In the genomic region with DNA sequence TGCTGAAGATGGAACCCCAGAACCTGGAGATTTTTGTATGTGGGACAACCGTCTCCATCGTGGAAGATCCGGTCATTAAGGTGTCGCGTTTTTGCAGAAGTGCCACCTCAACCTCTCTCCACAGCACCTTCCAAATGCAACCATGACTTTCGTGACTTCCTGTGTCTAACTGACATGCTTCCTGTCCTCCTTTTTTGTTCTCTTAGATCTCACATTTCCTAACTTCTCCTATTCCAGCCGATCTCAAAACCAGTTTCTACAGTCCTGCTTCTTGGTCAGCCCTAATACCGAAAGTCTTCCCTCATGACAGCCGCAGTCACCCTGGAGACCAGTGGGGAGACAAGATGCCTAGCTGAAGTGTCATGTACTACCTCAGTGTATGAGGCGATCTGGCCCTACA, we compare ENCODE assay signal across 17 mouse cellular contexts. TPM values are rescaled to one million over a fixed set of nuclear protein-coding genes. Genes with fewer than 3 reads are reported as not detected.
DNase-seq lines count a peak whose midpoint lies in the region; ATAC-seq and TF ChIP-seq lines count a peak whose summit lies in the region.
"Had no signal": no experiment of that assay in that cellular context is flagged by ENCODE, and none has a peak within 500 bp of the region (broad histone marks: within the 10 kb centered on the region; RNA-seq: fewer than 3 reads in every experiment).

No protein-coding gene starts in this region.

- no peak for ATAC-seq in liver, embryonic 15.5 days (ENCODE audit: insufficient read depth)
- peak; percentile 51 for ATAC-seq in megakaryocyte, adult 5-6 weeks (ENCODE audit: poor library complexity, severe bottlenecking)
- ATAC-seq in forebrain, embryonic 11.5 days (replicated peaks; ENCODE audit: low FRiP score): no peak
- ATAC-seq: forebrain, embryonic 16.5 days; midbrain, embryonic 13.5 days had no signal

- peak overlapping the region; percentile 8; the same call in 1 of the 2 replicates for H3K4me2 ChIP-seq in liver, embryonic 15.5 days
- no peak overlapping the region for H3K4me2 ChIP-seq in forebrain, embryonic 11.5 days (ENCODE audit: low read depth, low read length, severe bottlenecking)
- H3K4me2 ChIP-seq: heart, embryonic 15.5 days; hindbrain, embryonic 12.5 days; midbrain, embryonic 13.5 days; neural tube, embryonic 15.5 days had no signal

- DNase-seq in liver: no peak
- DNase-seq in thymus, postnatal 4 days: peak; percentile 47
- no peak for DNase-seq in adipocyte (ENCODE audit: low spot score)
- DNase-seq in forebrain, embryonic 11.5 days (ENCODE audit: low spot score): no peak
- DNase-seq: cerebellum, postnatal 10 days; heart, adult 11 months; kidney, adult 9 months; layer of hippocampus, postnatal 36 days; lung, postnatal 10 days had no signal

- no peaks in the 10 kb centered on the region for H3K9me3 ChIP-seq in liver, embryonic 15.5 days (replicated peaks)
- H3K9me3 ChIP-seq in forebrain, embryonic 11.5 days (ENCODE audit: control insufficient read depth, low read length): no peaks in the 10 kb centered on the region
- H3K9me3 ChIP-seq: heart, embryonic 15.5 days; hindbrain, embryonic 12.5 days; midbrain, embryonic 13.5 days; neural tube, embryonic 15.5 days had no signal

- no peak overlapping the region for H3K9ac ChIP-seq in liver, embryonic 15.5 days
- H3K9ac ChIP-seq in forebrain, embryonic 11.5 days (ENCODE audit: low read length): no peak overlapping the region
- H3K9ac ChIP-seq: heart, embryonic 15.5 days; hindbrain, embryonic 12.5 days; midbrain, embryonic 13.5 days; neural tube, embryonic 15.5 days had no signal

- TF ChIP-seq CTCF in bone marrow, adult 2 months (IDR thresholded peaks at IDR 0.05; ENCODE audit: control insufficient read depth, insufficient read depth, low read length): no peak

- no peak overlapping the region for H3K4me3 ChIP-seq in liver, embryonic 15.5 days (replicated peaks)
- peak overlapping the region; percentile 48 for H3K4me3 ChIP-seq in bone marrow, adult 2 months (replicated peaks; ENCODE audit: control insufficient read depth, low read depth, low read length)
- no peak overlapping the region for H3K4me3 ChIP-seq in forebrain, embryonic 11.5 days (ENCODE audit: low read depth, low read length)
- H3K4me3 ChIP-seq: heart, embryonic 15.5 days; hindbrain, embryonic 12.5 days; midbrain, embryonic 13.5 days; neural tube, embryonic 15.5 days had no signal

- WGBS in liver, embryonic 15.5 days (ENCODE audit: insufficient replicate concordance): 28% methylated on average over 10 of the region's 10 CpGs
- WGBS in bone marrow, adult 2 months: 6% methylated on average over 10 of the region's 10 CpGs
- 92% methylated on average over 10 of the region's 10 CpGs for WGBS in forebrain, embryonic 11.5 days

- peaks cover 32% of the 10 kb centered on the region for H3K4me1 ChIP-seq in liver, embryonic 15.5 days (replicated peaks)
- H3K4me1 ChIP-seq in bone marrow, adult 2 months (ENCODE audit: control insufficient read depth, insufficient read depth, low read length): peaks cover 16% of the 10 kb centered on the region
- H3K4me1 ChIP-seq in forebrain, embryonic 11.5 days (replicated peaks; ENCODE audit: control insufficient read depth, insufficient read depth, low read length): peaks cover 10% of the 10 kb centered on the region; the same call in 1 of the 2 replicates

- H3K27me3 ChIP-seq in liver, embryonic 15.5 days: peaks cover 15% of the 10 kb centered on the region
- peaks cover 10% of the 10 kb centered on the region for H3K27me3 ChIP-seq in forebrain, embryonic 11.5 days (ENCODE audit: control insufficient read depth, insufficient read depth, low read length)
- H3K27me3 ChIP-seq: heart, embryonic 15.5 days had no signal

- H3K36me3 ChIP-seq in liver, embryonic 15.5 days (replicated peaks): no peaks in the 10 kb centered on the region
- H3K36me3 ChIP-seq in forebrain, embryonic 11.5 days (ENCODE audit: control insufficient read depth, insufficient read depth, low read length): no peaks in the 10 kb centered on the region
- H3K36me3 ChIP-seq: heart, embryonic 15.5 days; hindbrain, embryonic 12.5 days; midbrain, embryonic 13.5 days; neural tube, embryonic 15.5 days had no signal

- no peak for TF ChIP-seq POLR2A in bone marrow, adult 2 months (IDR thresholded peaks at IDR 0.05; ENCODE audit: borderline replicate concordance, control insufficient read depth, low read depth, low read length)

- peak overlapping the region; percentile 62 for H3K27ac ChIP-seq in liver, embryonic 15.5 days (replicated peaks)
- H3K27ac ChIP-seq in bone marrow, adult 2 months (ENCODE audit: control insufficient read depth, insufficient read depth, low read depth, low read length, poor library complexity): peak overlapping the region; percentile 85
- no peak overlapping the region for H3K27ac ChIP-seq in forebrain, embryonic 11.5 days (ENCODE audit: low read depth, low read length)
- H3K27ac ChIP-seq: heart, embryonic 15.5 days; hindbrain, embryonic 12.5 days; midbrain, embryonic 13.5 days; neural tube, embryonic 15.5 days had no signal

RNA-seq across cellular contexts. Expression of a gene that starts 5.4 kb away (rescaled TPM):
- 4.6 and 5.8 TPM in 2 replicates for polyA plus RNA-seq in liver, embryonic 15.5 days (2015; fragmentation: Nextera tagmentation; extraction: Ambion mirVana)
- 9.1 and 24.3 TPM in 2 replicates for polyA plus RNA-seq in bone marrow, adult 2 months (2011; ENCODE audit: insufficient read depth, insufficient read length, low replicate concordance, missing spikeins)
- total RNA-seq in megakaryocyte, adult 5-6 weeks (2015): 24.5 and 31.3 TPM in 2 replicates
- 22.1 and 23.0 TPM in 2 replicates for total RNA-seq in megakaryocyte, adult 5-6 weeks (2017)
- polyA plus RNA-seq in forebrain, embryonic 11.5 days (2014; fragmentation: Nextera tagmentation; extraction: Ambion mirVana): 14.1 and 18.4 TPM in 2 replicates

RNA-seq across cellular contexts. Expression of a gene that starts 55.4 kb away (rescaled TPM):
- 49.8 and 52.4 TPM in 2 replicates for polyA plus RNA-seq in liver, embryonic 15.5 days (2015; fragmentation: Nextera tagmentation; extraction: Ambion mirVana)
- polyA plus RNA-seq in bone marrow, adult 2 months (2011; ENCODE audit: insufficient read depth, insufficient read length, low replicate concordance, missing spikeins): 167 and 240 TPM in 2 replicates
- total RNA-seq in megakaryocyte, adult 5-6 weeks (2015): 105 and 115 TPM in 2 replicates
- total RNA-seq in megakaryocyte, adult 5-6 weeks (2017): 122 and 124 TPM in 2 replicates
- polyA plus RNA-seq in forebrain, embryonic 11.5 days (2014; fragmentation: Nextera tagmentation; extraction: Ambion mirVana): 200 and 205 TPM in 2 replicates
